Mouse (Mus musculus) lung, adult 2 months (tissue): ENCODE measurements around the gene Cacna1f.

ENCODE experiments used
- CTCF ChIP-seq: fragments of 200-500 bp; IDR thresholded peaks from 2 replicates; pipeline ENCODE4 v1.5.1; 2011; ENCODE audit warnings: mild to moderate bottlenecking, low read length, control low read depth; ENCODE audit not compliant: insufficient read depth
- POLR2A ChIP-seq: fragments of 200-500 bp; IDR thresholded peaks from 2 replicates; pipeline ENCODE4 v1.6.1; 2011; ENCODE audit warnings: low read depth, mild to moderate bottlenecking, control low read depth, low read length, borderline replicate concordance; ENCODE audit errors: extremely low read depth

DNA sequence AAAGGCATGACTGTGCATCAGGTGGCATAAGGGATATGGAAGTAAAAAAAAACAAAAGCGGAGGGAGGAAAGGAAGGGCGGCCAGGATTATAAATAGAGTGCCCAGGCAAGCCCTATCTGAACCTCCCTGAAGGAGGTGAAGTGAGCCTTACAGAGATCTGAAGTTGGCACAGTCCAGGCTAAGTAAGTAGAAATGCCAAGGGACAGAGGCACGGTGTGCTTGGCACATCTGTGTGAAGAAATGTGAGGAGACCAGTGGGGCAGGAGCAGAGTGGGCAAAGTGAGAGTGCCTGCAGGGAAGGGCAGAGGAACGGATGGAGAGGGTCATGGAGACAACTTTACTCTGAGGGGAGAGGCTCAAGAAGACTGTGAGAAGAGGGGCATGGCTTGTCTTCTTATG, 54.2 kb downstream of the Cacna1f start:
- no peak for TF ChIP-seq CTCF
- no peak for TF ChIP-seq POLR2A
